Mouse (Mus musculus) CH12.LX (cell line): ENCODE measurements around the gene Kdm4d. TPM values are rescaled to one million over a fixed set of nuclear protein-coding genes. Genes with fewer than 3 reads are reported as not detected.

Experiments used
- DNase-seq: peaks from one replicate; pipeline ENCODE4 v3.0.0-alpha.2; 2013; ENCODE audit errors: extremely low read depth
- H3K27ac ChIP-seq: 2 replicates; pipeline ENCODE4 v1.5.1; 2012; ENCODE audit warnings: low read depth, mild to moderate bottlenecking, control low read depth, moderate library complexity; ENCODE audit not compliant: insufficient read depth
- H3K27me3 ChIP-seq: replicated peaks from 2 replicates; pipeline ENCODE3; 2012; ENCODE audit warnings: inconsistent platforms
- H3K36me3 ChIP-seq, 2 experiments: replicated peaks in 1 of 2; 2 replicates each; pipeline versions ENCODE3 to v1.6.1; 2012; ENCODE audit warnings: inconsistent platforms in 1 of 2, low read length in 1 of 2, mild to moderate bottlenecking in 1 of 2, mixed read lengths in 1 of 2, moderate library complexity in 1 of 2; ENCODE audit not compliant: control insufficient read depth in 1 of 2, insufficient read depth in 1 of 2
- H3K4me1 ChIP-seq, 2 experiments: 2 replicates each; pipeline ENCODE4 v1.6.1; 2012; ENCODE audit warnings: inconsistent platforms in 1 of 2, moderate library complexity in 1 of 2; ENCODE audit not compliant: insufficient read depth in 2 of 2, control insufficient read depth in 1 of 2
- H3K4me2 ChIP-seq: 2 replicates; pipeline ENCODE4 v1.6.1; 2012; ENCODE audit warnings: low read depth, mild to moderate bottlenecking, control low read depth; ENCODE audit not compliant: poor library complexity, insufficient read depth, severe bottlenecking
- H3K4me3 ChIP-seq, 3 experiments: fragments of 150-350 bp in 1 of 3; sonication (generic) in 1 of 3; replicated peaks in 1 of 3; 2 replicates each; pipeline versions ENCODE3 to v1.5.1; 2011 to 2012; ENCODE audit warnings: low read depth in 2 of 3, low read length in 2 of 3, mild to moderate bottlenecking in 2 of 3, moderate library complexity in 2 of 3, control low read depth in 1 of 3, improper control_type of control experiment in 1 of 3, inconsistent platforms in 1 of 3, mixed read lengths in 1 of 3; ENCODE audit not compliant: poor library complexity in 1 of 3
- H3K79me2 ChIP-seq: replicated peaks from 2 replicates; pipeline ENCODE4 v1.6.1; 2012; ENCODE audit warnings: mild to moderate bottlenecking, moderate library complexity; ENCODE audit not compliant: control insufficient read depth, poor library complexity, insufficient read depth, severe bottlenecking; ENCODE audit errors: extremely low read depth
- H3K9ac ChIP-seq: 2 replicates; pipeline ENCODE4 v1.6.1; 2012; ENCODE audit warnings: low read depth, mild to moderate bottlenecking, control low read depth, moderate library complexity; ENCODE audit not compliant: insufficient read depth
- H3K9me3 ChIP-seq: replicated peaks from 2 replicates; pipeline ENCODE3; 2012; ENCODE audit warnings: low read length, inconsistent platforms, mixed read lengths
- BHLHE40 ChIP-seq: IDR thresholded peaks from 2 replicates; pipeline ENCODE4 v1.6.1; 2011; ENCODE audit warnings: mild to moderate bottlenecking, low read depth, low read length, improper control_type of control experiment
- CHD1 ChIP-seq: IDR thresholded peaks from 2 replicates; pipeline ENCODE4 v1.6.1; 2012; ENCODE audit warnings: low read depth, low read length, improper control_type of control experiment, inconsistent platforms
- CTCF ChIP-seq, 2 experiments: IDR thresholded peaks in 1 of 2; conservative IDR thresholded peaks in 1 of 2; 2 replicates each; pipeline ENCODE4 v1.5.1; 2011 to 2012; ENCODE audit warnings: low read depth in 2 of 2, low read length in 2 of 2, improper control_type of control experiment in 1 of 2, inconsistent platforms in 1 of 2, mild to moderate bottlenecking in 1 of 2, moderate library complexity in 1 of 2
- E2F4 ChIP-seq: IDR thresholded peaks from 2 replicates; pipeline ENCODE4 v1.6.1; 2011; ENCODE audit warnings: low read depth, low read length, improper control_type of control experiment; ENCODE audit not compliant: insufficient replicate concordance
- ELF1 ChIP-seq: IDR thresholded peaks from 2 replicates; pipeline ENCODE4 v1.6.1; 2014; ENCODE audit warnings: low read depth, mild to moderate bottlenecking, inconsistent platforms, low read length, improper control_type of control experiment
- EP300 ChIP-seq: IDR thresholded peaks from 2 replicates; pipeline ENCODE4 v1.6.1; 2011; ENCODE audit warnings: low read length, improper control_type of control experiment
- IRF4 ChIP-seq: IDR thresholded peaks from 2 replicates; pipeline ENCODE4 v1.6.1; 2014; ENCODE audit warnings: low read depth, mild to moderate bottlenecking, inconsistent platforms, low read length, improper control_type of control experiment
- JUND ChIP-seq: conservative IDR thresholded peaks from 2 replicates; pipeline ENCODE4 v1.6.1; 2011; ENCODE audit warnings: low read depth, low read length, improper control_type of control experiment
- MAX ChIP-seq: IDR thresholded peaks from 2 replicates; pipeline ENCODE4 v1.6.1; 2011; ENCODE audit warnings: low read length, improper control_type of control experiment
- MEF2A ChIP-seq: IDR thresholded peaks from 2 replicates; pipeline ENCODE4 v1.6.1; 2014; ENCODE audit warnings: low read depth, mild to moderate bottlenecking, inconsistent platforms, low read length, improper control_type of control experiment, borderline replicate concordance
- NRF1 ChIP-seq: IDR thresholded peaks from 2 replicates; pipeline ENCODE4 v1.6.1; 2014; ENCODE audit warnings: low read depth, mild to moderate bottlenecking, inconsistent platforms, low read length, improper control_type of control experiment, moderate library complexity
- POLR2AphosphoS2 ChIP-seq: IDR thresholded peaks from 2 replicates; pipeline ENCODE4 v1.6.1; 2011; ENCODE audit warnings: low read depth, low read length, improper control_type of control experiment
- RAD21 ChIP-seq: IDR thresholded peaks from 2 replicates; pipeline ENCODE4 v1.6.1; 2011; ENCODE audit warnings: low read depth, mild to moderate bottlenecking, low read length, improper control_type of control experiment, moderate library complexity
- SMC3 ChIP-seq: IDR thresholded peaks from 2 replicates; pipeline ENCODE4 v1.6.1; 2011; ENCODE audit warnings: low read depth, low read length, improper control_type of control experiment
- TCF12 ChIP-seq: IDR thresholded peaks from 2 replicates; pipeline ENCODE4 v1.6.1; 2014; ENCODE audit warnings: low read depth, mild to moderate bottlenecking, inconsistent platforms, low read length, improper control_type of control experiment
- UBTF ChIP-seq: IDR thresholded peaks from 2 replicates; pipeline ENCODE4 v1.6.1; 2012; ENCODE audit warnings: low read depth, mild to moderate bottlenecking, inconsistent platforms, low read length, improper control_type of control experiment, moderate library complexity
- ZMIZ1 ChIP-seq: IDR thresholded peaks from 2 replicates; pipeline ENCODE4 v1.6.1; 2012; ENCODE audit warnings: low read depth, mild to moderate bottlenecking, inconsistent platforms, low read length, improper control_type of control experiment
- dilution Hi-C: fragments of 300-500 bp; cut with MboI; formaldehyde crosslinking; loops from 2 replicates; pipeline ENCODE4 v1.14.3; 2020; ENCODE audit warnings: low sequenced_read_pairs; ENCODE audit not compliant: extremely low pct_unique_long_range_greater_than_20kb, extremely low pct_ligation_motif_present
- in situ Hi-C: fragments of 300-500 bp; cut with MboI; formaldehyde crosslinking; loops from 3 replicates; pipeline ENCODE4 v1.14.3; 2019; ENCODE audit warnings: low sequenced_read_pairs, low pct_ligation_motif_present, low pct_unique_long_range_greater_than_20kb, mixed read lengths
- polyA plus RNA-seq: library from polyadenylated mRNA; unstranded; fragments of >175 nt; gene quantifications from 2 replicates; pipeline ENCODE4 v1.2.1, GENCODE M21; 2012; ENCODE audit warnings: low read depth; ENCODE audit not compliant: insufficient read length
- total RNA-seq, 2 experiments: library from RNA; depleted of rRNA; stranded (reverse); fragments of 300-350 nt in 1 of 2; fragments of >200 nt in 1 of 2; gene quantifications; 2 replicates each; pipeline ENCODE4 v1.2.3; 2012 to 2014

Kdm4d gene
- total and polyA plus RNA-seq, 3 experiments, result 0.21 to 0.37 (median 0.28) TPM

DNA sequence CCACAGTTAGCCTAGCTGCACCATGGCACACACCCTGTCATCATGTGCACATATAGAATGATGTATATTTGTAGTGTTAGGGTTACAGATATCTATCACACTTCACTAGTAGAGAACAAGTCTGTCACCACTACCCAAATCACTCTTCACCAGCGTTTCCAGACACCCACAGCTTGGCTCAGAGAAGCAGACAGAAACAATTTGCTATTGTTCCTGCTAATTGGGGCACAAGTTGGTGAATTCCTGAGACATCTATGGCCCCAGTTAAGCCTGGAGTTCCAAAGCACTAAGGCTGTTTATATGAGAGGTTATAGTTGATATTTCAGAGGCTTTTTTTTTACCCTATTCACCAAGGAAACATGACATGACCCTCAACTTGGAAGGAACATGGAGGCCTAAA, 17.0 kb upstream of the Kdm4d start:
- Histone ChIP-seq H3K27ac (no peak overlapping the region), H3K9me3 (no peaks in the 10 kb centered on the region), H3K79me2 (no peaks in the 10 kb centered on the region)
- TF ChIP-seq ELF1 (no peak), UBTF (no peak), POLR2AphosphoS2 (no peak), CTCF (conservative IDR thresholded peaks at IDR 0.05 in 1 of 2, IDR thresholded peaks at IDR 0.05 in 1 of 2; ENCODE audit: low read depth in 2 of 2, low read length in 2 of 2) (no peak), IRF4 (no peak)
- TF ChIP-seq, all 38 proteins: peak for 0
- Histone ChIP-seq H3K4me1 (peaks cover 5 to 19% of the 10 kb centered on the region in 2 experiments; a peak in 3 of 4 replicates), H3K27me3 (no peaks in the 10 kb centered on the region), H3K9ac (no peak overlapping the region), H3K36me3 (peaks cover 6 to 28% of the 10 kb centered on the region in 2 experiments), H3K4me2 (no peak overlapping the region), H3K4me3 (no peak overlapping the region)
- dilution Hi-C loops, result no loop called here
- in situ Hi-C loops, result no loop called here
- DNase-seq, result no peak

DNA sequence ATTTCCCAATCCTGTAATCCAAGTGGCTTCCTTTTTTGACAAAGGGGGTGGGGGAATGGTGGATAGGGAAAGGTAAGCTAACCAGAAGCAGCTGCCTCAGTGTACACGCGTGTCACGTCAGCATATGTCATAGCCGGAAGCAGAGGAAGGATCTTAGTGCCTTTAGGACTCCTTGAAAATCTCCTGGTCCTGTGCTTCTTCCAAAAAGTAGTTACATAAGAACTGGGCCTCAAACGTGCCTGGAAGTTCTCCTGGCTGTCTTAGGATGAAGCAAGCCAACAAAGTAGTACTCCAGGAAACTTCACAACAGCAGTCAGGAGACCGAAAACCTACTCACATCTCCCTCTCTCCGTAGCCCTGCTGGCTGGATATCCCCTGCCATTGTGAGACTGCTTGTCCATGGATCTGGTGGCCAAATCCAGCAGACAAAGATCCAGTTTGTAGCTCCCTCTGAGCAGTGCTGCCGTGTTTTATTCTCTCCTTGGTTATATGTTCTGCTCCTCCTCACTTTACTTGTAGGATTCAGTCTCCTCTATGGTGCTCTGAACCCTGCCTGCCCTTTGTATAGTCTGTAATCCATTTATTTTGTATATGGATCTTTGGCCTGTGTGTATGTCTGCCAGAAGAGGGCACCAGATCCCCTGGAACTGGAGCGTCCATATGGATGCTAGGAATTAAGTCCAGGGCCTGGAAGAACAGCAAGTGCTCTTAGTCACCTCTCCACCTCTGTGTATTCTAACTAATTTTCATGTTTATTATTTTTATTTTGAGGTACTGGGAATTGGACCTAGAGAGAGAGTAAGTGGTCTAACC, 12.6 kb upstream of the Kdm4d start:
- in situ Hi-C loops (no loop called here), dilution Hi-C loops (no loop called here)
- Histone ChIP-seq H3K27me3 (no peaks in the 10 kb centered on the region), H3K9me3 (no peaks in the 10 kb centered on the region), H3K4me3 (no peak overlapping the region), H3K27ac (no peak overlapping the region), H3K36me3 (peaks cover 37 to 64% of the 10 kb centered on the region in 2 experiments), H3K9ac (no peak overlapping the region), H3K4me2 (no peak overlapping the region), H3K79me2 (no peaks in the 10 kb centered on the region), H3K4me1 (no peaks in the 10 kb centered on the region)
- DNase-seq, result peak; percentile 13
- no peak for TF ChIP-seq JUND
- TF ChIP-seq MEF2A, result no peak
- peak; percentile 35 for TF ChIP-seq RAD21
- TF ChIP-seq TCF12, result no peak
- TF ChIP-seq CTCF (conservative IDR thresholded peaks at IDR 0.05 in 1 of 2, IDR thresholded peaks at IDR 0.05 in 1 of 2; ENCODE audit: low read depth in 2 of 2, low read length in 2 of 2), result peak in 1 of 2 experiments; percentile 51; a peak in 2 of 4 replicates
- no peak for TF ChIP-seq UBTF
- peak; percentile 28 for TF ChIP-seq SMC3

DNA sequence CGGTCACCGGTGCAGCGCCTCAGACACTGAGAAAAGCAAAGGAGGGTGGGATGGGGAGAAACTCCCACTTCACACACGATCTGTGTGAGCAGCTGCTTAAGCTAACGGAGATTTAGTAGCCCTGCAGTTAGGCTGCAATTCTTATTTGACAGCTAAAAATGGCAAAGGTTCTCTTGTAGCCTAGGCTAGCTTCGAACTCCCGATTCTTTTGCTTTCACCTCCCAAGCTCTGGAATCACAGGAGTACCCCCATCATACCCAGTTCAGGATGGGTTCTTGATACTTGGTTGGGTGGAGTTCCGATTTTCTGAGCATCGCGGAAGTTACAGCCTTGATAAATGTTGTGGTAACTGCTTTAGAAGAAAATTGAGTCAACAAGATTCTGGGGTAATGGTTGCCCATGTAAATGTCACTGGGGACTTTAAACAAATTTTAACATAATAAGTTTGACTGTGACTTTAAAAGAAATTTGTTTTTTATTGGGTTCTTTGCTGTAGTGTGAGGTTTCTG, 688 bp upstream of the Kdm4d start:
- TF ChIP-seq ZMIZ1 (no peak), NRF1 (no peak), E2F4 (no peak), IRF4 (no peak), EP300 (no peak), CHD1 (no peak), MAX (no peak), BHLHE40 (no peak)
- dilution Hi-C loops, result no loop called here

More for the DNA sequence above, 688 bp upstream of the Kdm4d start:
- Histone ChIP-seq H3K4me1 (peaks cover 3 to 23% of the 10 kb centered on the region in 2 experiments; a peak in 3 of 4 replicates), H3K36me3 (peaks cover 30 to 53% of the 10 kb centered on the region in 2 experiments), H3K27ac (peak overlapping the region; percentile 16; the same call in 1 of the 2 replicates), H3K79me2 (peaks cover 12% of the 10 kb centered on the region), H3K4me2 (peak overlapping the region; percentile 11; the same call in 1 of the 2 replicates), H3K9me3 (no peaks in the 10 kb centered on the region), H3K4me3 (peak overlapping the region; percentile 87 to 97 (median 94)), H3K27me3 (no peaks in the 10 kb centered on the region), H3K9ac (peak overlapping the region; percentile 83)
- in situ Hi-C loops, result no loop called here
- DNase-seq, result peak; percentile 31
